Mouse (Mus musculus): ENCODE results near the gene Mvb12b. TPM values are rescaled to one million over a fixed set of nuclear protein-coding genes. Genes with fewer than 3 reads are reported as not detected.

The Mvb12b gene
- polyA plus RNA-seq, 1 experiment: 26.2 TPM

DNA sequence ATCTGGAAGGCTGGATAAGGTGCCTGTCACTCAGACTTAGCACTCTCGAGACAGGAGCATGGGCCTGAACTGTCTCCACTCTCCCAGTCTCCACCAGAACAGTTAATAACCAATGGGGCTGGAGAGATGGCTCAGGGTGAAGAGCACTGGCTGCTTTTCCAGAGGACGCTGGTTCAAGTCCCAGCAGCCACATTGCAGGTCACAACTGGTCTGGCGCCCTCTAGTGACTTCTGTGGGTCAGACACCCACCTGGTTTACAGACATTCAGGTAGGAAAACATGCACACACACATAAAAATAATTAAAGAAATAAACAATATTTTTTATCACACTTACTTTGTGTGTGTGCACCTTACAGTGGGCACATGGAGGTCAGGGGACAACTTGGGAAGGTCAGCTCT, 191.3 kb downstream of the Mvb12b start:
- Histone ChIP-seq H3K4me1 (ENCODE audit: control insufficient read depth, insufficient read depth, low read length) (no peaks in the 10 kb centered on the region), H3K27ac (ENCODE audit: insufficient read depth, low read length) (no peak overlapping the region), H3K4me3 (ENCODE audit: insufficient read depth, low read length) (no peak overlapping the region)
- no peak for TF ChIP-seq POLR2A (IDR thresholded peaks at IDR 0.05; ENCODE audit: low read depth, low read length)
- TF ChIP-seq CTCF (IDR thresholded peaks at IDR 0.05; ENCODE audit: borderline replicate concordance, insufficient read depth, low read length): no peak

DNA sequence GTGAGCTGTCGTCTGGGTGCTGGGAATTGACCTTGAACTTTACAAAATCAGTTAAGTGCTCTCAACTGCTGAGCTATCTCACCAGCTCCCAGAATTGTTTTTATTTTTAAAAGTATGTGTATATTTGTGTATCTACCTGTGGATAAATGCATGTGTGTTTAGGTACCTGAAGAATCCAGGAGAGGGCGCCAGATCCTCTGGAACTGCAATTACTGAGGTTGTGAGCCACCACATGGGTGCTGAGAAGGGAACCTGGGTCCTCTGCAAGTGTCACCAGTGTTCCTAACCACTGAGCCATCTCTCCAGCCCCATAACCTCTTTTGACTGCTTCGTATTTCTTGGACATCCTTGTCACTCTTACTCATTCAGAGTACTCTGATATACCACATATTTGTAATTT, 193.8 kb downstream of the Mvb12b start:
- no peaks in the 10 kb centered on the region for H3K4me1 ChIP-seq (ENCODE audit: control insufficient read depth, insufficient read depth, low read length)
- H3K4me3 ChIP-seq (ENCODE audit: insufficient read depth, low read length): no peak overlapping the region
- no peak for TF ChIP-seq POLR2A (IDR thresholded peaks at IDR 0.05; ENCODE audit: low read depth, low read length)
- no peak for TF ChIP-seq CTCF (IDR thresholded peaks at IDR 0.05; ENCODE audit: borderline replicate concordance, insufficient read depth, low read length)
- no peak overlapping the region for H3K27ac ChIP-seq (ENCODE audit: insufficient read depth, low read length)

DNA sequence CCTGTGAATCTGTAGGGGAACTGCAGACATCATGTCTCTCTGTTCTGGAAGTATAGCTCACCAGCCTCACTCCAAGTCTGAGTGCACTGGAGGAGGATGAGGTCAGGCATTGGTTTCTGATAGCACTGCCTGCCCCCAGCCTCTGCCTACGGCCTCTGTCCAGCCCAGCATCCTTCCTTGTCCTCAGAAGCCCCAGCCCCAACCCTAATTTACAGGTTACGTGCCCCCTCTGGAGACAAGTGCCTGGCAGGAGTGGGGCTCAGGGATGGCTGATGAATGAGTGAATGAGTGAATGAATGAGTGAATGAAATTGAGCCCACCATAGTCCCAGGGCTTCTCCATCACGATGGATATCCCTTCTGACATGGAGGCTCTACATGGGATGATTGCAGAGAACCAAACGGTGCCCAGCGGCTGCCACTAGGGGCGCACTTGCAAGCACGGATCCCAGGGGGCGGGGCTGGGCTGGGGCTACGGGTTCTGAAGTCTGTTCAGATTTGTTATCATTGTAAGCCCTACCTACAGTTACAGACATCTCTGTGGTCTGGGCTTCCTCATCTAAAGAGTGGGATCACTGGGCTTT, 197.8 kb downstream of the Mvb12b start:
- no peak for TF ChIP-seq POLR2A (IDR thresholded peaks at IDR 0.05; ENCODE audit: low read depth, low read length)
- TF ChIP-seq CTCF (IDR thresholded peaks at IDR 0.05; ENCODE audit: borderline replicate concordance, insufficient read depth, low read length): peak; percentile 46; the same call in 1 of the 2 replicates
- no peak overlapping the region for H3K27ac ChIP-seq (ENCODE audit: insufficient read depth, low read length)

GRCm38 (mm10) chr2:33689155-33689879, 198.4 kb downstream of the Mvb12b start:
- TF ChIP-seq POLR2A (IDR thresholded peaks at IDR 0.05; ENCODE audit: low read depth, low read length) (no peak), CTCF (IDR thresholded peaks at IDR 0.05; ENCODE audit: borderline replicate concordance, insufficient read depth, low read length) (no peak)
- Histone ChIP-seq H3K4me3 (ENCODE audit: insufficient read depth, low read length) (no peak overlapping the region), H3K27ac (ENCODE audit: insufficient read depth, low read length) (no peak overlapping the region), H3K4me1 (ENCODE audit: control insufficient read depth, insufficient read depth, low read length) (no peaks in the 10 kb centered on the region)

More for the DNA sequence above, 197.8 kb downstream of the Mvb12b start:
- Histone ChIP-seq H3K4me1 (ENCODE audit: control insufficient read depth, insufficient read depth, low read length) (no peaks in the 10 kb centered on the region), H3K4me3 (ENCODE audit: insufficient read depth, low read length) (no peak overlapping the region)

DNA sequence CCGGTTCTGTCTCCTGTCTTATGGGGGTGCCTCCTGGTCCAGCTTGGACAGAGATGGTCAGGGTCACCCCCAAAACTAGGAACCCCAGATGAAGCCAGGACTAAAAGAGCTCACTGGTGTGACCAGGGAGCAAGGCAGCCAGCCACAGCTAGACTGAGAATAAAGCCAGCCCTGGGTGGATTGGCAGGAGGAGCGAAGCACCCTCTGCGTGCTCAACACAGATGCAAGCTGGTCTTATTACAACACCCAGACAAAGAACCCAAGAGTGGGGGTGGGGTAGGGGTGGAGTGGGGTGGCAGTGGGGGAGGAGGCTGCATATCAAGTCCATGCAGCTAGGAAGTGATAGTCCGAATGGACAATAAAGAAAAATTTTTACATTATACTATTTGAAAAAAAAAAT, 204.2 kb downstream of the Mvb12b start:
- H3K4me3 ChIP-seq (ENCODE audit: insufficient read depth, low read length): no peak overlapping the region
- TF ChIP-seq CTCF (IDR thresholded peaks at IDR 0.05; ENCODE audit: borderline replicate concordance, insufficient read depth, low read length) (no peak), POLR2A (IDR thresholded peaks at IDR 0.05; ENCODE audit: low read depth, low read length) (no peak)
- no peaks in the 10 kb centered on the region for H3K4me1 ChIP-seq (ENCODE audit: control insufficient read depth, insufficient read depth, low read length)
- H3K27ac ChIP-seq (ENCODE audit: insufficient read depth, low read length): no peak overlapping the region

GRCm38 (mm10) chr2:33683095-33683494, 204.7 kb downstream of the Mvb12b start:
- no peak overlapping the region for H3K27ac ChIP-seq (ENCODE audit: insufficient read depth, low read length)
- H3K4me1 ChIP-seq (ENCODE audit: control insufficient read depth, insufficient read depth, low read length): no peaks in the 10 kb centered on the region
- TF ChIP-seq POLR2A (IDR thresholded peaks at IDR 0.05; ENCODE audit: low read depth, low read length) (no peak), CTCF (IDR thresholded peaks at IDR 0.05; ENCODE audit: borderline replicate concordance, insufficient read depth, low read length) (no peak)
- no peak overlapping the region for H3K4me3 ChIP-seq (ENCODE audit: insufficient read depth, low read length)

DNA sequence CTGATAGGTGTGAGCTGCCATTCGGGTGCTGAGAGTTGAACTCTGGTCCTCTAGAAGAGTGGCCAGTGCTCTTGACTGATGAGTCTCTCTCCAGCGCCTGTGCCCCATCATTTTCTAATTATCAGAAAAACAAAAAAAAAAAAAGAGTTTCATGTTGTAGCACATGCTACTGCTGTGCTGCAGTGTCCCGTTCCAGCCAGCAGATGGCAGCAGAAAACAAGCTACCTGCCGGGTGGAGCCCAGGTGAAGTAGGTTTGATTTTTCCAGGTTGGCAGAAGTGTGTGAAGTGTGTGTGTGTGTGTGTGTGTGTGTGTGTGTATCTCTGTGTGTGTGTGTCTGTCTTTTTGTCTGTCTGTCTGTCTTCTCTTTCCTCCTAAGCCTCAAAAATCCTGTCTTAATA, 205.5 kb downstream of the Mvb12b start:
- H3K4me1 ChIP-seq (ENCODE audit: control insufficient read depth, insufficient read depth, low read length): no peaks in the 10 kb centered on the region
- no peak overlapping the region for H3K4me3 ChIP-seq (ENCODE audit: insufficient read depth, low read length)
- peak; percentile 90 for TF ChIP-seq CTCF (IDR thresholded peaks at IDR 0.05; ENCODE audit: borderline replicate concordance, insufficient read depth, low read length)
- TF ChIP-seq POLR2A (IDR thresholded peaks at IDR 0.05; ENCODE audit: low read depth, low read length): no peak
- H3K27ac ChIP-seq (ENCODE audit: insufficient read depth, low read length): no peak overlapping the region

Other genes with a start within 250 kb of the Mvb12b start
- 1.1 and 2.8 TPM in 2 replicates for gene Lmx1b, start 247.4 kb downstream of the Mvb12b start, polyA plus RNA-seq (2011; ENCODE audit: insufficient read length, low read depth, missing spikeins)